Comparison of ENCODE assay signal across 16 mouse cellular contexts in genomic region chr1:39939401-39939800, GRCm38 (mm10). TPM values are rescaled to one million over a fixed set of nuclear protein-coding genes. Genes with fewer than 3 reads are reported as not detected.
DNase-seq lines count a peak whose midpoint lies in the region; ATAC-seq and TF ChIP-seq lines count a peak whose summit lies in the region.
"Had no signal": no experiment of that assay in that cellular context is flagged by ENCODE, and none has a peak within 500 bp of the region (broad histone marks: within the 10 kb centered on the region; RNA-seq: fewer than 3 reads in every experiment).

No protein-coding gene starts in this region.

- intact Hi-C loops in left cerebral cortex, adult 2 months (cut with DNase I): loop anchor here (5.0 kb wide), 4 partner anchors 37 to 252 kb away; partner anchors contain the start of gene Map4k4
- intact Hi-C loops in left cerebral cortex, postnatal 10 days (cut with DNase I): loop anchor here (5.0 kb wide), 1 partner anchor 37 kb away; the partner anchor contains the start of gene Map4k4

- H3K4me1 ChIP-seq in heart, embryonic 11.5 days (ENCODE audit: control insufficient read depth, insufficient read depth, low read length): peaks cover 86% of the 10 kb centered on the region
- peaks cover 84% of the 10 kb centered on the region for H3K4me1 ChIP-seq in hindbrain, embryonic 16.5 days (ENCODE audit: control insufficient read depth, insufficient read depth, low read depth, low read length)
- H3K4me1 ChIP-seq in liver, embryonic 12.5 days: peaks cover 82% of the 10 kb centered on the region

- TF ChIP-seq CTCF in left cerebral cortex, adult 2 months (IDR thresholded peaks at IDR 0.05): no peak

- DNase-seq in heart, postnatal 4 days: no peak
- DNase-seq in left cerebral cortex, adult 2 months (ENCODE audit: extremely low spot score in 1 of 2, low spot score in 2 of 2): no peak
- DNase-seq in left cerebral cortex, postnatal 10 days (ENCODE audit: extremely low spot score in 1 of 2, low spot score in 2 of 2): no peak
- peak; percentile 26 to 71 for DNase-seq in lung, postnatal 4 days
- no peak for DNase-seq in spleen, postnatal 10 days (ENCODE audit: low spot score in 2 of 2)
- DNase-seq: adrenal gland, postnatal 14 days; cerebellum, postnatal 14 days; gastrocnemius, postnatal 14 days; kidney, adult 9 months; liver; thymus, postnatal 36 days had no signal

- no peak overlapping the region for H3K4me3 ChIP-seq in heart, embryonic 11.5 days (ENCODE audit: low read depth, low read length)
- no peak overlapping the region for H3K4me3 ChIP-seq in left cerebral cortex, adult 2 months
- H3K4me3 ChIP-seq in hindbrain, embryonic 16.5 days (ENCODE audit: low read length): no peak overlapping the region
- H3K4me3 ChIP-seq in liver, embryonic 12.5 days: no peak overlapping the region

- H3K9ac ChIP-seq in heart, embryonic 11.5 days (ENCODE audit: low read depth, low read length): no peak overlapping the region
- H3K9ac ChIP-seq in hindbrain, embryonic 16.5 days (ENCODE audit: low read depth, low read length): peak overlapping the region; percentile 30; the same call in 1 of the 2 replicates
- no peak overlapping the region for H3K9ac ChIP-seq in liver, embryonic 12.5 days

- no peaks in the 10 kb centered on the region for H3K27me3 ChIP-seq in heart, embryonic 11.5 days (ENCODE audit: control insufficient read depth, insufficient read depth, low read length)
- no peaks in the 10 kb centered on the region for H3K27me3 ChIP-seq in hindbrain, embryonic 16.5 days (replicated peaks; ENCODE audit: control insufficient read depth, insufficient read depth, low read length)
- H3K27me3 ChIP-seq in liver, embryonic 12.5 days (replicated peaks): no peaks in the 10 kb centered on the region

- H3K36me3 ChIP-seq in heart, embryonic 11.5 days (ENCODE audit: control insufficient read depth, insufficient read depth, low read length): no peaks in the 10 kb centered on the region
- no peaks in the 10 kb centered on the region for H3K36me3 ChIP-seq in hindbrain, embryonic 16.5 days (ENCODE audit: control insufficient read depth, insufficient read depth, low read length)
- no peaks in the 10 kb centered on the region for H3K36me3 ChIP-seq in liver, embryonic 12.5 days
- H3K36me3 ChIP-seq: G1E had no signal

- peak overlapping the region; percentile 23; the same call in 1 of the 2 replicates for H3K4me2 ChIP-seq in heart, embryonic 11.5 days
- no peak overlapping the region for H3K4me2 ChIP-seq in hindbrain, embryonic 16.5 days (ENCODE audit: low read length)
- no peak overlapping the region for H3K4me2 ChIP-seq in liver, embryonic 12.5 days

- 74% methylated on average over 12 of the region's 12 CpGs for WGBS in heart, embryonic 11.5 days (ENCODE audit: insufficient replicate concordance)
- WGBS in hindbrain, embryonic 16.5 days: 65% methylated on average over 12 of the region's 12 CpGs
- 78% methylated on average over 12 of the region's 12 CpGs for WGBS in liver, embryonic 12.5 days (ENCODE audit: insufficient replicate concordance)

- no peaks in the 10 kb centered on the region for H3K9me3 ChIP-seq in heart, embryonic 11.5 days (replicated peaks; ENCODE audit: control insufficient read depth, low read length)
- H3K9me3 ChIP-seq in hindbrain, embryonic 16.5 days (ENCODE audit: control insufficient read depth, low read length): no peaks in the 10 kb centered on the region
- no peaks in the 10 kb centered on the region for H3K9me3 ChIP-seq in liver, embryonic 12.5 days (replicated peaks)
- H3K9me3 ChIP-seq: G1E had no signal

- H3K27ac ChIP-seq in heart, embryonic 11.5 days (ENCODE audit: low read depth, low read length): no peak overlapping the region
- peak overlapping the region; percentile 28; the same call in 1 of the 2 replicates for H3K27ac ChIP-seq in left cerebral cortex, adult 2 months
- 0 out of 2 replicates have a peak overlapping the region, but pooled peaks have one; percentile 4 for H3K27ac ChIP-seq in hindbrain, embryonic 16.5 days (ENCODE audit: low read depth, low read length)
- no peak overlapping the region for H3K27ac ChIP-seq in liver, embryonic 12.5 days
- H3K27ac ChIP-seq: macrophage had no signal

- ATAC-seq in heart, embryonic 11.5 days (replicated peaks; ENCODE audit: insufficient number of reproducible peaks, low FRiP score, low TSS enrichment): no peak
- no peak for ATAC-seq in hindbrain, embryonic 16.5 days
- ATAC-seq in liver, embryonic 12.5 days: no peak

RNA-seq across cellular contexts. Expression of gene Map4k4, which starts 38.7 kb away (rescaled TPM):
- polyA plus RNA-seq in heart, embryonic 11.5 days (2014; fragmentation: Nextera tagmentation; extraction: Ambion mirVana): 19.4 and 23.7 TPM in 2 replicates
- 100 to 1,000 TPM; 207 to 231 TPM for total RNA-seq in heart, postnatal 4 days (2021)
- 100 to 1,000 TPM in 1 of 2 experiments, 10 to 100 TPM in 1; 98.8 to 114 TPM for total RNA-seq in left cerebral cortex, adult 2 months (2021)
- 100 to 1,000 TPM; 181 to 198 TPM for total RNA-seq in left cerebral cortex, postnatal 10 days (2021)
- 21.7 and 22.1 TPM in 2 replicates for polyA plus RNA-seq in hindbrain, embryonic 16.5 days (2015; fragmentation: Nextera tagmentation; extraction: Ambion mirVana)
- polyA plus RNA-seq in liver, embryonic 12.5 days (2016; fragmentation: Nextera tagmentation; extraction: Ambion mirVana): 8.8 and 9.7 TPM in 2 replicates

Comparison
In these comparisons a context has a peak if more than half of its experiments do, and no peak if none do; other contexts are left out.
1. H3K27ac ChIP-seq: peak in left cerebral cortex, adult 2 months (single experiment) and hindbrain, embryonic 16.5 days (single experiment); none in heart, embryonic 11.5 days (single experiment) and liver, embryonic 12.5 days (single experiment).
2. DNase-seq: peak in lung, postnatal 4 days (2 of 2); none in heart, postnatal 4 days (single experiment), left cerebral cortex, adult 2 months (0 of 2), left cerebral cortex, postnatal 10 days (0 of 2) and spleen, postnatal 10 days (0 of 2).